Mouse (Mus musculus): ENCODE results near the gene Abo.
A peak's percentile ranks its signal among the peaks of the same experiment; 100 is the strongest.

The Abo gene

DNA sequence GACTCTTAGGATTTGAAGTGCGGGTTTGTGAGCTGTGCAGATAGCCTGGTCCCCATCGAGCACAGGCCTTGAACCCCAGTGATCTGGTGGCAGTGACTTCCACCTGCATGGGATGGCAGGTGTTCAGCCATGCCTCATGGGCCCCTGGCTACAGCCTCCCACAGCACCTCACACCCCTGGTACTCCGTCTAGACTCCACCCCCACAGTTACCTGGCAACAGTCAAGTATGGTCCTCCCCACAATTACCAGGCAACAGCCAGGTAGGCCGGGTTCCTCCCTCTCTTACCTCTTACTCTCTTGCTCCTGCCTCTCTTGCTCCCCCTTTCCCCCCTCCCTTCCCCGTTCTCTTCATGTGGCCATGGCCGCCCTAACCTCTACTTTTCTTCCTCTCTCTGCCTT is 5.9 kb upstream of the Abo start:
- no peak for DNase-seq (ENCODE audit: low read depth, low spot score)

DNA sequence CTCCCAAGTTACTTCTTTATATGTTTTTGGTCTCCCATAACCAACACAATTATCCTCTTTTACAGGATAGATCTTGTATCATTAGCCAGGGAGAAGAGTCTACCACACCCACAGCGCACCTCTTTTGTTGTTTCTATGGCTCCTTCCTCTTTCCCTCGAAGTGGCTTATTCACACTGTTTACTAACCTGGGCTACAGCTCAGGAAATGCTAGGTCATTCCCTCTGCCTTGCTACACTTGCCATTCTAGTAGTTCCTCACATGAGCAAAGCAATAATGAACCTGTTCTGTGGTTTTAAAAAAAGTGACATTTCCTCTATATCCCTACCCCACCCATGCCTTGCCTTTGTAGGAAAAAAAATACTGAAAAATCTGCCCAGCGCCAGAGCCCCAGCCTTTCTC is 1.9 kb downstream of the Abo start:
- no peak for DNase-seq (ENCODE audit: low read depth, low spot score)

DNA sequence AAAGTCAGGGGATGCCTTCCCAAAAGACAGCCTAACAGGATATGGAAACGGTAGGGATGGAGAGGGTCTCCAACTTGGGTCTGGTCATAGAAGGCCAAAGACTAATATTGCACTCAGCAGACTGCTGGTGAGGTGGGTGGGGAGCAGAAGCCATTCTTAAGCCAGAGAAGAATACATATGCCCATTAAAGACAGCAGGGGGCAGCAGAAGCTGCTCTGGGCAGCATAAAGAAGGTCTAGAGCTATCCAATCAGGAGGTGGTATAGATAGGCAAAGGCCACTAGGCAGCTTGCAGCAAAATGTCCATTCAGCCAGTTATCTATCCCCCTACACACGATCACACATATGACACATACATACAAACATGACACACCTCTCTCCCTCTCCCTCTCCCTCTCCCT is 17.1 kb downstream of the Abo start:
- peak; percentile 47 for DNase-seq (ENCODE audit: low read depth, low spot score)

DNA sequence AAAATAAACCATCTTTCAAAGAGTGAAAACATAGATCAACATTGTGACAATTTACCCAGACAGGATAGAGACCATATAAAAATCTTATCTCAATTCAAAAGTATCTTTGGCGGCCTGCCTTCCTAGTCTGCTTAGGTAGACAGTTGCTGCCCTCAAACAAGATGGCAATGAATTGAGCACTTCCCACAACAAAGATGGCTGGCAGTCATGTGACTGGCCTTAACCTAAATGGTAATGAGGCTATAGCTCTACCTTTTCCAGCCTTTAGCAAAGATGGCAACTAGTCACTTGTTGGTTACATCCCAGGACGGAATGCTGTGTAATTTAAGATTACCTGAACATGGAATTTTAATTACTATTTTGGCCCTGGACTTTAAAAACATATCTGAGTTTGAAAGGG is 32.3 kb downstream of the Abo start:
- DNase-seq (ENCODE audit: low read depth, low spot score), result no peak

DNA sequence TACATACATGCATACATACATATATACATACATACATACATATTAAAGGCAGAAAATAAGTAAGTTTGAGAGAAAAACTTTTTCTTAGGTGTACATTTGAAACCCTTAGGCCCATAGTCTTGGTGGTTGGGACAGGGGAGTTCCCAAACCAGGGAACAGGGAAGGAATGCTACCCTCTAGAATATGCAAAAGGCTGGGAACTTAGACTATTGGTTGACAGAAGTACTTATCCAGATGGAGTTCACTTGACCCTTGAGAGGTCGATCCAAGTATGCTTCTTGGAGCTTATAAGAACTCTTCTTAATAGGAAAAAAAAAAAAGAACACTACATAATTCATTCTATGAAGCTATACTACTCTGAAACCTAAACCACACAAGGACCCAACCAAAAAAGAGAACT is 36.7 kb downstream of the Abo start:
- no peak for DNase-seq (ENCODE audit: low read depth, low spot score)

DNA sequence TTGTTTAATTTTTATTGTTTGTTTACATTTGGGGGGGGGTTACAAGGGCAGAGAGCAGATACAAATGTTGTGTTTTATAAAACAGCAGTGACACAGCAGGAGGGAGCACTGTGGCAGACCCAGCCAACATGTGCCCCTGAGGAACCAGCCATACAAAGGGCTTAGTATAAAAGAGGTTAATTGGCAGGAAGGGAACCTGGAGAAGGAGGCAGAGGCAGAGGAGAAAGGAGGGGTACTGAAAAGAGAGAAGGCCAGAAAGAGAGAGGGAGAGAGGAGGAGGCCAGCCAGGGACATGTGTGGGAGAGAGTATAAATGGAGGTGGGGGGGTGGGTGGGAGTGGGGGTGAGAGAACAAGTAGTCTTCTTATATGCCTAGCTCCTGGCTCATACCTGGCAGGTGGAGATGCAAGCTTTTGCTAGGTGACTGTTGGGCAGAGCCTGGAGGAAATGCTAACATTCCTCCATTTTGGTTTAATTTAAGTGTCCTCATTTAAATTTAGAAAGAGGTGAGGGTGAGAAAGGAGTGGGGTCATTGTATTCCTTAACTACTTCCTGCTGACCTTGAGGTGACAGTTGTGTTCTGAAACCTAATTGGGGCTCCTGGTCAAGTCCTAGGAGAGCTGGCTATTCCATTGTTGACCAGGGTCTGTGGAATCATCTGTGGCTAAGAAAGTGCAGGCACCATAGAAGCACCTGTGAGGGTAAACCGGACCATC is 37.4 kb downstream of the Abo start:
- DNase-seq (ENCODE audit: low read depth, low spot score), result no peak
